Mouse (Mus musculus) testis, postnatal 14 days (tissue): ENCODE results near the gene Prr5.

ENCODE experiments used
- DNase-seq: peaks from one replicate; pipeline ENCODE4 v3.0.0; 2021; ENCODE audit warnings: low spot score

Prr5 gene

GRCm38 (mm10) chr15:84680545-84681454, 11.4 kb downstream of the Prr5 start:
- peak; percentile 89 for DNase-seq

DNA sequence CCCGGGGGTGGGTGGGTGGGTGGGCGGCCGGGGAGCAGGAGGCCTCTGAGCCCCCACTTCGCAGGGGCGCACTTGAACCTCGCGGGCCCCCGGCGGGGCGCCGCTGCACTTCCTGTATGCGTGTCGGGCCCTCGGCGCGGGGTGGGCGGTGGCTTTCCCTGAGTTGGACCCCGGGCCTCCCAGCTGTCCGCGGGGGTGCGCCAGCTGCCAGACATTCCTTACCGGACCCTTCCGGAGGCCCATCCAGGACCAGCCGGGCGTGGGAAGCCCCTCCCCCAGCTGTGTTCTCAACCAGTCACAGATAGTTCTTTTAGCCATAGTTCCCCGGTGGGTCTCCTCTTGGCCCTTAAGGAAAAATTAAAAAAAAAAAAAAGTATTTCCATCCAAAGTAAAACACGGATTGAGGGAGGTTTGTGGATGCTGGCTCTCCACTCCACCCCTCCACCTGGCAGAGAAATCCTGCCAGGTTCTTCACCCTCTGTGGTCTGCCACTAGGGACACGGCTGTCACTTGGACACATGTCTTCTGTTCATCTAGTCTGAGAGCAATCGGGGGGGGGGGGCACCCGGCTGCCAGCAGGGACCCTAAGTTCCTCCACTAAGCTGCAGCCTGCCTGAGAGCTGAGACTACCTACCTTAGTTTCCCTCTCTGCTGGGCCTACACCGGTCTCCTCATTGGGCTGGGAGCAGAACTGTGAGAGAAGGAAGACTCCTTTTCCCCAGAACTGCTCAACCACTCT, 12.2 kb downstream of the Prr5 start:
- peak; percentile 75 for DNase-seq

- DNase-seq: no peak
Measured at GRCm38 (mm10) chr15:84682206-84682605, 12.8 kb downstream of the Prr5 start.

GRCm38 (mm10) chr15:84682821-84683220, 13.4 kb downstream of the Prr5 start:
- no peak for DNase-seq

GRCm38 (mm10) chr15:84684520-84684919, 15.1 kb downstream of the Prr5 start:
- DNase-seq: no peak

DNA sequence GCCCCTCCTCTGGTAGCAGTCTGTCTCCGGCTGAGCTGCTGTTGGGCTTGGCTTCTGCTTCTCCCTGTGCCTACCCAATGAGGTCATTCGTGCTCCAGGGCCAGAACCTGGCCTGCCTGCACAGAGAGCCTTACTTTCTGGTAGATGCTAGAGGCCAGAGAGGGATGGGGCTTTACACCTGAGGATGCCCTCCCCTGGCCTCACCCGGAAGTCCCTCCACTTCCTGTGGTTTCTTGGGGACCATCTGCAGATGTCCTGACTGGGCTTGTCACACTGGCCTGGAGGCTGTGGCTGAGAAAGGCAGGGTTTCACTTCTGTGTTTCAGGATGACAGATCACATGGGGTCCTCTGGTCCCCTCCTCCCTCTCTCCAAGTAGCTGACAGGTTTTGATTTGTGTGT, 16.0 kb downstream of the Prr5 start:
- no peak for DNase-seq

GRCm38 (mm10) chr15:84687904-84688303, 18.5 kb downstream of the Prr5 start:
- DNase-seq: no peak

GRCm38 (mm10) chr15:84689356-84689755, 19.9 kb downstream of the Prr5 start:
- peak; percentile 59 for DNase-seq

GRCm38 (mm10) chr15:84691513-84691912, 22.1 kb downstream of the Prr5 start:
- no peak for DNase-seq

DNA sequence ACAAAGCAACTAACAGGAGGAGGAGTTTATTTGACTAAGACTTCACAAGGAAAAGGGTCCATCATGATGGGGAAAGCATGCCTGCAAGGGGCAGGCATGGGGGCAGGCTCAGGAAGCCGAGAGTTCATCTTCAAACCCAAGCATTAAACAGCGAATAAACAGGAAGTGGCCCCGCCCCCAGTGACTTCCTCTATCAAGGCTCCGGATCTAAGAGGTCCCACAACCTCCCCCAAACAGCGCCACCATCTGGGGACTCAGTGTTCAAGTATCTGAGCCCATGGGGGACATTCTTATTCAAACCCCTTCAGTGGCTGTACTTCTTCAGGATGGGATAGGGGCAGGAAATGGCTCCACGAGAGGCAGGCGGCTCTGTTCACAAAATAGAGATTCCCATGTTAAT, 23.2 kb downstream of the Prr5 start:
- no peak for DNase-seq

DNA sequence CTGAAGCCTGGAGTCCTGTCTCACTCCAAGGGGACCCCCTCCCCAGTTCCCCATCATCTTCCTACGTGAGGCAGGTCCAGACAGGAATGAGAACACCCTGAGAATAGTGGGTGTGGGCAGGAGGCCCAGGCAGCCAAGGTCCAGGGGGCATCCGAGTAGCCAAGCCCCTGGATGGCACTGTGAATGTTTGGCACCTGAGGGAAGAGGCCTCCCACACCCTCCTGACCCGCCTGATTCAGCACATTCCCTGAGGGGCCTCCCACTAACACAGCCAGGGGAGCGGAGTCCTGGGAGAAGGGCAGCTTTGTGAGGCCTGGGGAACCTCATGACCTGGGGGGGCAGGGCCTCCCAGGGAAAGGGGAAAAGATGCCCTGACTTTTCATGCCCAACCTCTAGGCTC, 26.6 kb downstream of the Prr5 start:
- DNase-seq: no peak

DNA sequence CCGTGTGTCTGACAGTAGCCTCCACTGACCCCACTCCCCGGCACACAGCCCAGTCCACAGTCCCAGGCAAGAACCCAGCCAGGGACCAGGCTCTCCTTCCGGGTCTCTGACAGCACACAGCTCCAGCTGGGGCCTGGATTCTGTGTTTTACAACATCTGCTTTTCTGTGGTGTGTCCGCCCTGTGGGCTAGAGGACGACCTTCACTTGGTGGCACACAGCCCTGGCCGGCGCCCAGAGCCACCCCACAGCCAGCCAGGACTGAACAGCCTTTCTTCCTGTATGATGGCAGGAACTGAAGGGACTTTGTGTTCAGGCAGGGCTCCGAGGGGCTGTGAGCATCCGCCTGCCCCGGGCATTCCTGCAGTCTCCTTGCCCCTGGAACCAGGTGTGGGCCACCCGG, 28.2 kb downstream of the Prr5 start:
- DNase-seq: peak; percentile 72

- no peak for DNase-seq
Measured at GRCm38 (mm10) chr15:84698189-84698588, 28.8 kb downstream of the Prr5 start.

DNA sequence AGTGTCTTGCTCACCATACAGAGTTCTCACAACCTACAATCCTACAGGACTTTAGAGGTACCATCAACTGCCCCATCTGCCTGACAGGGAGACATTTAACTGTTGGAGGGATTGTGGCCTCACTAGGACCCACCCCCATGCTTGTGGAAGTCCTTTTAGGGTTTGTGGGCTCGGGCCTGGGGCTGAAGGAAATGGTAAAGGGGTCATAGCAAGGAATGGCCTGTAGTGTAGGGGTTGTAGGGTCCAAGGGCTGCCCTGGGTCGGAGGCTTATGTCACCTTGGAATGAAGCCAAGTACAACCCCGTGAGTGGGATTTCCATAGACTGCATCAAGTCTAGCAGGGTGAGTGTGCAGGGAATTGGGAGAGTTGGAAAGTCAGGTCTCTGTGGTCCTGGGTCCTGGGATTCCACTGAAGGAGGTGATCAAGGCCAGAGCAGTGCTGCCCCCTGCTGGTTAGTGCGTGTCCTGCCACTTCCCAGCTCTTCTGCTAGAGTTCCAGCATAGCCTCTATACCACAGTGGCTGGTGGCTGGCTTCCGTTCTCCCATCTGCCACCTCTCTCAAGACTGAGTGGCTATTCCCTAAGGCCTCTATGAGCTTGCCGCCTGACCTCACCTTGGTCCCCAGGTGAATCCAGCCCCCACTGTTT, 30.9 kb downstream of the Prr5 start:
- DNase-seq: peak; percentile 62

DNA sequence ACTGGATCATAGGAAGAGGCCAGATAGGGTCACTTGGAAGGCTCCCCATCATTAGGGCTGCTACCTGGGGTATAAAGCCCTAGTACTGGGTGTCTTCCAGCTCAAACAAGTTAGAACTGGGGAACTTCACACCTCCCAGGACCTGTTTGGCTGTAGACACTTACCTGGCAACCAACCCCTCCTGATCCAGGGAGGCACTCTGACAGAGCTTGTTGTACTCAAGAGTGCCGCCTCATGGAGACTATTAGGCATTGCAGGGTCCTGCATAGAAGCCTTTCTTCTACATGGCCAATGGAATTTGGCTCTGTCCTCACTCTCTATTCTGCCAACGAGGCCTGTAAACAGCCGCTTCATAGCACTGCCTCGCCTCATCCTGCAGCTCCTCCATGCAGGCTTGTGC, 32.5 kb downstream of the Prr5 start:
- DNase-seq: no peak

DNA sequence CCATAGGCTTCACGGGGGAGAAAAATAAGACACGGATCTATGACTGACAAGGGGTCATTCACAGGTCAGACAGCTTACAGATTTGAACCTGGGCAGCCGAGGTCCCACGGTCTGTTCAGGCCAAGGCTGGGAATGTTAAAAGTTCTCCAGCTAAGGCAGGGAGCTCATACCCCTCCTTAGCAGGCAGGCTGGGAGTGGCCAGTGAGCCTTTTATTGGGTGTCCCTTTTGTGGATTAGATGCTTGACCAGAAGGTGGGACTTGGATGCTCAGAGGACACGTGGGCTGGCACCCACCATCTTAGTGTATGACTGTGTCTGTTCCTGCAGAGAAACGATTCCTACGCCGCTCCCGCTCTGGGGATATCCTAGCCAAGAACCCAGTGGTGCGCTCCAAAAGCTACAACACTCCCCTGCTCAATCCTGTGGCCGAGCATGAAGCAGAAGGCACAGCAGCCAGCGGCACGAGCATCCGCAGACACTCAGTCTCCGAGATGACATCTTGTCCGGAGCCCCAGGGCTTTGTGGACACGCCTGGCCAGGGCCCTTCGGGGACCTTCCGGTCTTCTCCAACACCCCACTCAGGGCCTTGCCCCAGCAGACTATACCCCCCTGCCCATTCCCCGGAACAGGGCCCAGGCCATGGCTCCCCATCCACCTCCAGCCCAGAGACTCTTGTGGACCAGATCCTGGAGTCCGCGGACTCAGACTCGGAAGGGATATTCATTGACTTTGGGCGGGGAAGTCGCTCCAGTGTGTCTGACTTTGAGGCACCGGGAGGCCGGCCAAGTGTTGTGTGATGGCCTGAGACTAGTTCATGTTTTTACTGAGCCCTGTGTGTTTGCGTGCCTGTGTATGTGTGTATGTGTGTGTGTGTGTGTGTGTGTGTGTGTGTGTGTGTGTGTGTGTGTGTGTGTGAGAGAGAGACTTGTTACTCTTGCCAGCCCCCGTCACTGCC, 33.2 kb downstream of the Prr5 start:
- DNase-seq: no peak

DNA sequence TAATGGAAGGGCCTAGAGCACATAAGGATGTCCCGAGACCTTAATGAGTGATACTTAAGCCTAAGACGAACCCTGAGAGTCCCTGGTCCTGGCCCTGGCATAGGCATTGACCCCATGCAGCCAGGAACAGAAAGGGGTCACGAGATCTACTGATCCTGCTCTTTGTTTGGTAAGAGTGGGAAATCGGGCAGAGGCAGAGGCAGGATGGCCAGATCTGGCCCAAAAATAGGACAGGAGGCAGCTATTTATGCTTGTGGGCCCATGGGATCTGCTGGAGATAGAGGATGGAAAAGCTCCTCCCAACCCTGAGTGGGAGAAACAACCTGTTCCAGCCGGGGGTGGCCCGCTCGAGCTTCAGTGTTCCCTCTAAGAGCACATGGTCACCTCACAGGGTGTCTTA, 34.6 kb downstream of the Prr5 start:
- DNase-seq: no peak

DNA sequence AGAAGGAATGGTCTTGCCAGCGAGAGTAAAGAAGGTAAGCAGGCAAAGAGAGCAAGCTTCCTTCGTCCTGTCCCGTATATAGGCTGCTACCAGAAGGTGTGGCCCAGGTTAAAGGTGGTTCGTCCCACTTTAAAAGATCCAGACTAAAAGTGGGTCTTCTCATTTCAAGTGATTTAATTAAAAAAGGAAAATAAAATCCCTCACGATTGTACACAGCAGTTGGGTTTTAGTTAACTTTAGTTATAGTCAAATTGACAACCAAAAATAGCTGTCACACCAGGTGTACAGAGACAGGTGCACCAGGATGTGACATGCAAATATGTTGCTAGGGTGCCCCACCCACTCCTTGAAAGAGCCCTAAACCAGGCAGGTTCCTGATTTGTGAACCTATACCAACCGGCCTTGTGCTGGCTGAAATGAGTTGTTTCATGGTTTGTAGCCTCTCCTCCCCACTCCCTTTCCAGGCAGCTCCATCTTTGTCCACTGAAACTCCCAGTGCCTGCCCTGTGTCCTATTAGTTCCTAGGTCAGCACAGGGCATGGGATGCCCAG, 36.0 kb downstream of the Prr5 start:
- no peak for DNase-seq

DNA sequence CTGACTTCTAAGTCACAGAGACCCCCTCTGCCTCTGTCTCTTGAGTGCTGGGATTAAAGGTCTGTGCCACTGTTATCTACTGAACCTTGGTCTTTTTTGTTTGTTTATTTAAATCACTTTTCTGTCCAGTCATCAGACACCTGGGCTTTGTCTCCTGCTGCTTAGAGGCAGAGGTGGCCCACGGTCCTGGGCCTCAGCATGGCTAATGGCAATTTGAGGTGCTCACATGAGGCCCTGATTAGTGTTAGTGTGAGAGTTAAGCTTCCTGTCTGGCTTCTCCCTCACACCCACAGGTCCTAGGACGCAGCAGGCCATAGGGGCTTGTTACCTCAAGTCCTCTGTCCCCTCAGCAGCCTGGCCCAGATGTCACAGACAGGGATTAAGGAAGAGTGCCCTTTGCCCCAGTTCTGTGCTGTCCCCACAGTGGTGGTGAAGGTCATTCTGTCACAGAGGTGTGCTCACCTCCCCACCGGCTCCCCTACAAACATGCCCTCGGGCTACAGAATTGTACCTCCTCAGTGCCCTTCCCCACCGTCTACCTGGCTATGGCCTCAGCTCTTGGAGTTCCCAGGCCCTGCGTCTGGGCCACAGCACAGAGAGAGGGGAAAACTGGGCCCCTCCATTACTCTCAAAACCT, 37.7 kb downstream of the Prr5 start:
- DNase-seq: no peak

DNA sequence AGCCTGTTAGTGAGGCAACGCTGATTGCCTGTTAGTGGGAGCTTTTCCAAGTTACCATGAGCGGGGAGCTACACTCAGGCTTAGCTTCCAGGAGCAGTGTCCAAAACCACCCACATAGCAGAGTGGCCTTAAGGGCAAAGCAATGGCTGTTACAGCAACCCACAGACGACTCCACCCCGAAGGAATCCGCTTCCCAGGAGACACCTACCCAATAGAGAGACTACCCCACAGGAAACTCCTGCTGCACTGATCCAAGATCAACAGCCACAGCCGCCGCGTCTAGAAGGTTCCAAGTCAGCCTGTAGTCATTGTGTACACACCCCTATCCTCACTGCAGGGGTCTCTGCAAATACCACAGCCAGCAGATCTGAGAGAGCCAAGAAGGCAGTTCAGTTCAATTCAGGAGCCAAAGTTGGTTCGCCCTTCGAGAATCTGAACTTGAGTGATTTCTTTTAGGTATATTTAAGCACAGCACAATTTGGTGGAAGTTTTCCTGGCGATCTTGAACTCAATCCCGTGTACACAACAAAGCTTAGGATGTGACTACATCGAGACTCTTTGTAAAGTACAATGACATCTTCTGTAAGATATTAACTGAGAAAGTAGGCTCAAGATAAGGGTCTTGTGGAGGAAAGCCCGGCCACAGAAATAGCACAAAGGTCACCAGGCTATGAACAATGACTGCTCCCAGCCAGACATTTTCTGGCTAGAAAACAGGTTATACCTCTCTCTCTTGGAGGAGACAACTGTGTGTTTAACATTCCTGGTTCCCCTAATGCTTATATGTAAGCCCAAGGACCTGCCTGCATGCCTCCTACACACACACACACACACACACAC, 43.4 kb downstream of the Prr5 start:
- DNase-seq: no peak
